Mouse (Mus musculus) forebrain, postnatal 0 days (tissue): ENCODE measurements at regions not wholly inside any gene's neighbourhood (a gene's known extent, or its start where the extent isn't known, plus 50 kb on each side); places are given as distances from the start of the nearest gene placed in this dataset.
A peak's percentile ranks its signal among the peaks of the same experiment; 100 is the strongest.
"Not testable (repeated sequence)": the region's sequence is repeated elsewhere in the genome, so short reads cannot be mapped to it uniquely, and the experiment has no call there.

Experiments
- ATAC-seq: fragments of 200-750 bp; cut with Nextera tagmentation; 2 replicates; pipeline ENCODE4 v1.8.0; 2017; ENCODE audit warnings: mild to moderate bottlenecking, moderate library complexity
- DNase-seq: peaks from one replicate; pipeline ENCODE4 v3.0.0-alpha.2; 2015
- H3K27ac ChIP-seq: fragments of 300-500 bp; sonication (generic); 2 replicates; pipeline ENCODE4 v1.5.1; 2014; ENCODE audit warnings: low read depth, mild to moderate bottlenecking, antibody characterized with exemption, low read length, moderate library complexity, mixed read lengths
- H3K27me3 ChIP-seq: fragments of 300-500 bp; sonication (generic); 2 replicates; pipeline ENCODE4 v1.6.1; 2014; ENCODE audit warnings: mild to moderate bottlenecking, low read length, mixed read lengths; ENCODE audit not compliant: insufficient read depth
- H3K36me3 ChIP-seq: fragments of 300-500 bp; sonication (generic); 2 replicates; pipeline ENCODE4 v1.6.1; 2014; ENCODE audit warnings: mild to moderate bottlenecking, moderate library complexity; ENCODE audit not compliant: insufficient read depth
- H3K4me1 ChIP-seq: fragments of 300-500 bp; sonication (generic); 2 replicates; pipeline ENCODE4 v1.6.1; 2014; ENCODE audit warnings: antibody characterized with exemption; ENCODE audit not compliant: insufficient read depth
- H3K4me2 ChIP-seq: fragments of 300-500 bp; sonication (generic); 2 replicates; pipeline ENCODE4 v1.6.1; 2014; ENCODE audit warnings: low read depth, mild to moderate bottlenecking, moderate library complexity
- H3K4me3 ChIP-seq: fragments of 300-500 bp; sonication (generic); 2 replicates; pipeline ENCODE4 v1.5.1; 2014; ENCODE audit warnings: low read depth, low read length, mixed read lengths
- H3K9ac ChIP-seq: fragments of 300-500 bp; sonication (generic); 2 replicates; pipeline ENCODE4 v1.6.1; 2014; ENCODE audit warnings: mild to moderate bottlenecking
- H3K9me3 ChIP-seq: fragments of 300-500 bp; sonication (generic); 2 replicates; pipeline ENCODE4 v1.6.1; 2016; ENCODE audit warnings: low read length
- CTCF ChIP-seq: sonication (generic); IDR thresholded peaks from 2 replicates; pipeline ENCODE4 v1.5.1; 2016; ENCODE audit warnings: antibody characterized with exemption, control low read depth, low read depth
- WGBS: fragments of 180-500 bp; shearing (Covaris S2); extraction: QIAGEN DNeasy Blood & Tissue Kit; methylation state at CpG from one replicate; pipeline ENCODE4 v1.1.7; 2014; 5-methylcytosine and 5-hydroxymethylcytosine counted together

DNA sequence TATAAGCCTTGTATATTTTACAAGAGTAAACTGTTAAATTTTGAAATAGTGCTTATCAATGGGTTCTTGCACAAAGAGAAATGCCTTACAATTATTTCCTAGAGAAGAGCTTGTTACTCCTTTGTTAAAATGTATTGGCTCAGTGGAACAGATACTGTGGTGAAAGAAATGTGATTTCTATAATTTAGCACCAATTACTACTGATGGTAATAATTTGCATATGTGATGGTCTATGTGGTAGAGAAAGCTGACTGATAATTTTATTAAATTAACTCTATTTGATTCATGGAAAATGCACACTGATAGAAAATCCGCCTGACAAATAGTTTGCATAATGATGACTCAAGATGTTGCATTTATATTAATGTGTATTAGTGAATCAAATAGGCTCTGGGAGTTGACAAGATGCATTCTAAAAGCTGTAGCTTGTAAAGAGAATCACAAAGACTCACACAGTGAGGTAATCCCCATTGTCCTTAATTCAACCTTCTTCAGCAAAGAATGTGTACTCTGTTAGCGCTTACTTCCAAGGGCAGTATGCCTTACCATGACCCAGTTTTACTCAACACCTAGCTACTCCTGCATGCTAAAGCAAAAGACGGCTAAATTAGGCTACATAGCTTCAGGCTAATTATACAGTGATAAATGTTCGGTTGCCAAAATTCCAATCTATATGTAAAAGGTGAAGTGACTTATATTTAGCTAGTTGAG is 329.8 kb upstream of the Cenpq start:
- no peak overlapping the region for H3K4me2 ChIP-seq

DNA sequence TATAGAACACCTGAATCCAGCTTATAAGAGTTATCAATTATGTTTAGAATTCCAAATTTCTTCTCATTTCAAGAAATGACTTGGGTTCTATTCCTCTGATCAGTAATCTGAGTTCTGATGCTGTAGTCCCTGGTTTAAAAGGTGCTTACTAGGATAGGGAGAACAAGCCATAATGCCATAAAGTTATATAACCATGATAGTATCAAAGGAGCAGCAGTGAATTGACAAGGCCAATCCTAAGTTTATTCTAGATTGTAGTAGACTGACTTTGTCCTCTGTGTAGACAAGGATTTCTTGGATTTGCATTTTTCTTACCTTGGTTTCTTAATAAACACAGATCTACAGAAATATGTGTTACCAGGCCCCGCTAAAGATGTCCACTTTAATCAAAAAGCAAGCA is 326.6 kb upstream of the Cenpq start:
- WGBS: 92% methylated on average over 1 of the region's 1 CpGs
- no peak overlapping the region for H3K27ac ChIP-seq
- no peaks in the 10 kb centered on the region for H3K27me3 ChIP-seq
- ATAC-seq (no peak), DNase-seq (no peak)
- H3K4me3 ChIP-seq: no peak overlapping the region
- H3K9ac ChIP-seq: no peak overlapping the region
- H3K9me3 ChIP-seq: no peaks in the 10 kb centered on the region
- H3K4me2 ChIP-seq: no peak overlapping the region
- no peak for TF ChIP-seq CTCF
- H3K4me1 ChIP-seq: no peaks in the 10 kb centered on the region
- H3K36me3 ChIP-seq: no peaks in the 10 kb centered on the region

More for the DNA sequence above, 329.8 kb upstream of the Cenpq start:
- 46% methylated on average over 4 of the region's 4 CpGs for WGBS
- H3K4me3 ChIP-seq: no peak overlapping the region
- no peaks in the 10 kb centered on the region for H3K4me1 ChIP-seq
- H3K27ac ChIP-seq: no peak overlapping the region
- TF ChIP-seq CTCF: no peak
- peak; percentile 76 for ATAC-seq
- no peaks in the 10 kb centered on the region for H3K36me3 ChIP-seq
- no peaks in the 10 kb centered on the region for H3K9me3 ChIP-seq
- H3K9ac ChIP-seq: no peak overlapping the region
- H3K27me3 ChIP-seq: no peaks in the 10 kb centered on the region
- no peak for DNase-seq

DNA sequence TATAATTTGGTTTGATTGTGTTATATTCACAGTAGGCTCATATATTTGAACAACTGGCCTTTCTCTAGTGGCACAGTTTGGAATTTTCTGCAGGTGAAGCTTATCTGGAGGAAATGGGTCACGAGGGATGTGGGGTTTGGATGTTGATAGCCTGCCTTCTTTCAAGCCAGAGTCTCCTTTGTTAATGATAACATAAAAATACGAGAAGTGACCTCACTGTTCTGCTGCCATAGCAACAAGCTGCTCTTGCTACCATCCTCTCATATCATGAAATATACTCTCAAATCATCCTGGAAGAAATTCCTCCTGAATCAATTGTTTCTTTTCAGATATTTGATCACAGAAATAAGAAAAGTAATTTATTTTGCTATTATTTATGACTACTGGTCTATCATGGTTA is 313.6 kb upstream of the Cenpq start:
- no peak for DNase-seq

DNA sequence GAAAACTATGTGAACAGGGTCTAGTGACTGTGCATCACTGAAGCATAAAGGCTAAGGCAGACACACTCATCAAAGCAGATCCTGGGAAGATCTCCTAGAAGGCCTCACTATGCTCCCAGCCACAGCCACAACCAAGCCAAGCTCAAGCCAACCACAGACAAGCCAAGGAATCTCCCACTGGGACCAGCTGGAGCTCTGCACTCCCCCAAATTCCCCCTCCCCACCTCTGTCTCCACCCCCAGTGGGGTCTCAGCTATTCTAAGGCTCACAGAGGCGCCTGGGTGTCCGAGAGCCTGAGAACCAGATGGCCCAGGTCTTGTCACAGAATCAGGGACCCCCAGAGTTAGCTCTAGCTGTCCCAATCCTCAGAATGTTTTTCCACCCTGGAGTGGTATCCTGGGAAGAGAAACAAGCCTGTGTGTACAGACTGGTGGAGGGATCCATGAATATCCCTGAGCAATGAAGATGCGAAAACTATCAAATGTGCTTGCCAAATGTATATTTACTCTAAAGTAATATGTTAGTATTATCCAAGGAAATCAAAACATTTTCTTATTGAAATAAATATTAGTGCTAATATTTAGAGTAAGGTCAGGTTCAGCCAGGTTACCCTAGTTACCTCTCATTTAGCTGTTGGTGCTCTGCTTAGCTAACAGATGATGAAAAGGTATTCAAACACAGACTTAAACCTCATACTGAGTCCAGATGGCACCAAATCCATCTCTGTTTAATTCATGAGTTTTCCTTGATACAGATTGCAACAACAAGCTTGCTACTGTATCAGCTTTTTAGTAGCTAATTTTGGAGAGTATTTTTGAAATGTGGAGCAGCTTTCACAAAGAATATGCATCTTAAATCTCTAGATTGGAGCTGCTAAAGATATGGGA is 292.5 kb upstream of the Cenpq start:
- ATAC-seq (peak; percentile 87), DNase-seq (peak; percentile 35)
- Histone ChIP-seq H3K4me2 (no peak overlapping the region), H3K4me1 (0 out of 2 replicates have a peak, but pooled peaks cover 3% of the 10 kb centered on the region), H3K9ac (no peak overlapping the region), H3K27me3 (no peaks in the 10 kb centered on the region), H3K36me3 (no peaks in the 10 kb centered on the region), H3K27ac (peak overlapping the region; percentile 59), H3K9me3 (no peaks in the 10 kb centered on the region), H3K4me3 (no peak overlapping the region)
- 56% methylated on average over 3 of the region's 3 CpGs for WGBS
- no peak for TF ChIP-seq CTCF

More for the DNA sequence above, 313.6 kb upstream of the Cenpq start:
- H3K27ac ChIP-seq: no peak overlapping the region
- TF ChIP-seq CTCF: no peak
- H3K9ac ChIP-seq: no peak overlapping the region
- H3K4me3 ChIP-seq: no peak overlapping the region
- no peak overlapping the region for H3K4me2 ChIP-seq
- H3K9me3 ChIP-seq: peaks cover 3% of the 10 kb centered on the region; the same call in 1 of the 2 replicates
- H3K4me1 ChIP-seq: no peaks in the 10 kb centered on the region
- 61% methylated on average over 2 of the region's 2 CpGs for WGBS
- H3K27me3 ChIP-seq: no peaks in the 10 kb centered on the region
- no peaks in the 10 kb centered on the region for H3K36me3 ChIP-seq
- peak; percentile 50; the same call in 1 of the 2 replicates for ATAC-seq

DNA sequence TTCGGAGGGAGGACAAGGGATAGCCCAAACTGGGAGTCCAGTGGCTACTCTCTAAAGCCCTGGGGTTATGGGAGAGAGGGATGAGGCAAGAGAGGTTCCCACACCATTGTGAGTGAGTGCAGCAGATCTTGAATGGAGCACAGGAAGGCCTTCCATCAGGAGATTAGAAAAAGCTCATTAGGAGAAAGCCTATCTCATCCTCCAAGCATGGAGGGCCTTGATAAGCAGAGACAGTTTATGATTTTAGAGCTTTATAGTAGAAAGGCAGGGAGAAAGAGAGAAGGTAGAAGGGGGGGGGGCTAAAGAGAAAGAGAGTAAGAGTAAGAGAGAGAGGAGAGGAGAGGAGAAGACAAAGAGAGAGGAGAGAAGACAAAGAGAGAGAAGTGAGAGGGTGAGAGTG is 282.0 kb upstream of the Cenpq start:
- no peak overlapping the region for H3K4me2 ChIP-seq
- no peaks in the 10 kb centered on the region for H3K36me3 ChIP-seq
- ATAC-seq (no peak), DNase-seq (no peak)
- H3K4me1 ChIP-seq: no peaks in the 10 kb centered on the region
- no peak overlapping the region for H3K4me3 ChIP-seq
- H3K27me3 ChIP-seq: no peaks in the 10 kb centered on the region
- WGBS: 90% methylated on average over 1 of the region's 1 CpGs
- H3K9ac ChIP-seq: no peak overlapping the region
- H3K9me3 ChIP-seq: no peaks in the 10 kb centered on the region
- TF ChIP-seq CTCF: no peak
- H3K27ac ChIP-seq: no peak overlapping the region

DNA sequence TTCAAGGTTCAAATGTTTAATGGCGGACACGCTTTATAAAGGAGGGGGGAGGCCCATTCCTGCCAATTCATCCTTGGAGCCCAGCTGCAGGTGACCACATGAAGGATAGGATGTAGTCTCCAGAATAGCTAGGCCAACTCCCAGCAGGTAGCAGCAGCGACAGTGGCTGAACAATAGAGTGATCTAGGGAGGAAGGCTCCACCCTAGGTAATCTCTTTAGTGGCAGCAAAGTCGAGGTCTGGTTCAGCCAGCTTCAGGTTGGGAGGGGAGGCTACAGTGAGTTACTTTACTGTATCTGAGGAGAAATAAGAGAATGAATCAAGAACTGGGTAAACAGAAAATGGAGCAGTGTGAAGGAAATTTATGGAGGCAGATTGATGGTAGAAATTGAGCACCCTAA is 264.6 kb upstream of the Cenpq start:
- H3K4me2 ChIP-seq, H3K27ac ChIP-seq, H3K9ac ChIP-seq, H3K36me3 ChIP-seq, ATAC-seq, H3K4me3 ChIP-seq, DNase-seq, H3K27me3 ChIP-seq, H3K4me1 ChIP-seq, H3K9me3 ChIP-seq: not testable (repeated sequence)
- 48% methylated on average over 4 of the region's 4 CpGs for WGBS

DNA sequence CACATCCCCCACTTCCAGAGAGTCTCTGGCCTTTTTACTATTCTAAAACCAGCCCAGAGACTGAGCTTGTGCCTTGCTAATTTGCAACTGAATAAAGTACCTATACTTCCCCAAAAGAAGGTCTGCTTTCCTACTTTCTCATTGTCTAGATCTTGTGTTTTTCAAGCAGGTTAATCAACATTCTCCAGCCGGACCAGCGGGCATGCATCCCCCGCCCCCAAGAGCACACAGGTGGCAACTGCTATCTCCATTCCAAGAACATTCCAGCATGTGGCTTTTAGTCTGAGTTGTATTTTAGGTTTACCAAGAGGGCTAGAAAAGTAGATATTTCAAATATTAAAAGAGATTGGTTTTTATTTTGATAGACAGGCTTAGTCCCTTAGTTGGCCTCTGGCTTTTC is 255.5 kb upstream of the Cenpq start:
- ATAC-seq, H3K27ac ChIP-seq, H3K4me3 ChIP-seq, H3K27me3 ChIP-seq, H3K4me1 ChIP-seq, H3K4me2 ChIP-seq, H3K9ac ChIP-seq, H3K9me3 ChIP-seq, DNase-seq, H3K36me3 ChIP-seq: not testable (repeated sequence)
- 72% methylated on average over 3 of the region's 3 CpGs for WGBS

DNA sequence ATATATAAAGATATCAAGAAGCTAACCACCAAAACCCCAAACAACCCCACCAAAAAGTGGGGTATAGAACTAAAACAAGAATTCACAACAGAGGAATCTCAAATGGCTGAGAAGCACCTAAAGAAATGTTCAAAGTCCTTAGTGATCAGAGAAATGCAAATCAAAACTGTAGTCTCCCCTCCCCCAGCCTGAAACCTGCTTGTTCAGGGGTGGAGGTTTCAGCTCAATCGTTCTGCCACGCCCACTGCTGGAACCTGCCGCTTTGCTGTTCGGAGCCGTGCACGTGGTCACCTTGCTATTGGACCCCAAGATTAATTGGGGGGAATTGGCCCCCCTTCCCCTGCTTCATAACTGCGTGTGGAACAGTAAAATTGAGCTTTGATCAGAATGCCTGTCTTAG is 251.8 kb upstream of the Cenpq start:
- ATAC-seq, H3K4me1 ChIP-seq, H3K9me3 ChIP-seq, H3K27ac ChIP-seq, H3K4me3 ChIP-seq, DNase-seq, H3K27me3 ChIP-seq, H3K4me2 ChIP-seq, H3K36me3 ChIP-seq, H3K9ac ChIP-seq: not testable (repeated sequence)
- WGBS: 93% methylated on average over 7 of the region's 7 CpGs
